Comparison of ENCODE assay signal across 8 mouse cellular contexts in the genomic region with DNA sequence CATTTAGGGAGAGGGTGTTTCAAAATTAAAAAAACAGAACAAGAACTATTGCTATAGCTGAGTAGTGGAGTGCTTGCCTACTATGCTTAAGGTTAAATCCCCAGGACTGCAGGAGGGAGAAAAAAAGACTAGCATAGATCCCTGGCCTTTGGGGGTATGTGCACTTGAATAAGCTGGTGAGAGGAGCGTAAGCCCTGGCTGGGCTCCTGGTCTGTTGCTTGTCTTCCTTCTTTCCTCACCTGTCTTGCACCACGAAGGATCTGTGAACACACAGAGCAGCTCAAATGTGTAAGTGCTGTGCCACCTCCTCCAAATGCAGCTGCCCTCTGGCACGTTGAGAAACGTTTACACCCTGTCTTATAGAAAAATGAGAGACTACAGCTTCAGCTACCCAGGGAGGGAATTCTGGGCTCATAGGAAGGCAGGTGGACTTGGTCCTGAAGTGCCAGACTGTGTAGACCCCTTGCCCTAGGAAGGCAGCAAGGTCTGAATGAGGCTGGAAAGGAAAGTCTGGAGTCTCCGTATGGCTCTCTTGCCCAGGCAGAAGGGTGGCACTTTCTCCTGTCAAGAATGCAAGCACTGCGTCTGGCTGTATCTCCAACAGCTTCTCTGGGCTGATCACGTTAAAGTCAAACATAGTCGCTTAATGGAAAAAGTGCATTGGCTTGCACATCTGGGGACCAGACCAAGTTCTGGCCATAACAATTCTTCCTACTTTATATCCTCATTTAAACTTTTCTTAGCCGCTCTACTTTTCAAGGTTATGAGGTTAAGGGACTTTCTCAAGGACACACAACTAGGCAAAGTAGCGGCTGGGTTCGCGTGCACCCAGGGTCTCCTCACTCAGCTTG. TPM values are rescaled to one million over a fixed set of nuclear protein-coding genes. Genes with fewer than 3 reads are reported as not detected.
DNase-seq lines count a peak whose midpoint lies in the region; ATAC-seq and TF ChIP-seq lines count a peak whose summit lies in the region.

No protein-coding gene starts in this region.

- peak overlapping the region; percentile 92 for H3K4me3 ChIP-seq in erythroblast, embryonic 14.5 days (replicated peaks)
- H3K4me3 ChIP-seq in hindbrain, embryonic 12.5 days = peak overlapping the region; percentile 99
- H3K4me3 ChIP-seq in liver, postnatal 0 days (ENCODE audit: low read depth, low read length) = peak overlapping the region; percentile 90

- H3K27ac ChIP-seq in hindbrain, embryonic 12.5 days = no peak overlapping the region
- peak overlapping the region; percentile 84 for H3K27ac ChIP-seq in liver, postnatal 0 days (ENCODE audit: low read depth)

- peak overlapping the region; percentile 99; the same call in 1 of the 2 replicates for H3K9ac ChIP-seq in hindbrain, embryonic 12.5 days
- peak overlapping the region; percentile 85; the same call in 1 of the 2 replicates for H3K9ac ChIP-seq in liver, postnatal 0 days (replicated peaks)

- peaks cover 2% of the 10 kb centered on the region; the same call in 1 of the 2 replicates for H3K27me3 ChIP-seq in erythroblast, embryonic 14.5 days (ENCODE audit: control insufficient read depth)
- no peaks in the 10 kb centered on the region for H3K27me3 ChIP-seq in hindbrain, embryonic 12.5 days
- H3K27me3 ChIP-seq in liver, postnatal 0 days (ENCODE audit: insufficient read depth, low read length) = no peaks in the 10 kb centered on the region

- no peaks in the 10 kb centered on the region for H3K9me3 ChIP-seq in erythroblast, embryonic 14.5 days (ENCODE audit: control insufficient read depth, low read length)
- no peaks in the 10 kb centered on the region for H3K9me3 ChIP-seq in hindbrain, embryonic 12.5 days (replicated peaks)
- H3K9me3 ChIP-seq in liver, postnatal 0 days (ENCODE audit: low read length) = no peaks in the 10 kb centered on the region

- peak; percentile 4 for DNase-seq in thymus, postnatal 14 days
- DNase-seq in thymus, adult 18-20 months = no peak
- DNase-seq in liver, postnatal 0 days = no peak
- DNase-seq in frontal cortex, postnatal 14 days (ENCODE audit: low spot score in 2 of 2) = no peak
- DNase-seq in right cerebral cortex, postnatal 14 days = no peak

- no peak for TF ChIP-seq EP300 in liver, postnatal 0 days (IDR thresholded peaks at IDR 0.05; ENCODE audit: low read depth)

- no peak for ATAC-seq in erythroblast, adult 5-6 weeks (replicated peaks; ENCODE audit: low FRiP score, poor library complexity, severe bottlenecking)
- 0 out of 2 replicates have a peak, but pooled peaks have one; percentile 26 for ATAC-seq in hindbrain, embryonic 12.5 days (ENCODE audit: low FRiP score)
- no peak for ATAC-seq in liver, postnatal 0 days

- H3K4me1 ChIP-seq in erythroblast, embryonic 14.5 days (ENCODE audit: control insufficient read depth) = peaks cover 34% of the 10 kb centered on the region
- H3K4me1 ChIP-seq in hindbrain, embryonic 12.5 days = peaks cover 18% of the 10 kb centered on the region
- peaks cover 23% of the 10 kb centered on the region for H3K4me1 ChIP-seq in liver, postnatal 0 days (ENCODE audit: insufficient read depth)

- TF ChIP-seq CTCF in liver, postnatal 0 days (IDR thresholded peaks at IDR 0.05; ENCODE audit: low read depth) = no peak

- H3K4me2 ChIP-seq in hindbrain, embryonic 12.5 days (replicated peaks) = peak overlapping the region; percentile 85
- H3K4me2 ChIP-seq in liver, postnatal 0 days (ENCODE audit: low read depth, low read length) = peak overlapping the region; percentile 93

- WGBS in hindbrain, embryonic 12.5 days = 20% methylated on average over 12 of the region's 12 CpGs
- WGBS in liver, postnatal 0 days (ENCODE audit: insufficient replicate concordance) = 28% methylated on average over 12 of the region's 12 CpGs

- H3K36me3 ChIP-seq in erythroblast, embryonic 14.5 days (ENCODE audit: control insufficient read depth) = no peaks in the 10 kb centered on the region; the same call in 1 of the 2 replicates
- no peaks in the 10 kb centered on the region for H3K36me3 ChIP-seq in hindbrain, embryonic 12.5 days
- H3K36me3 ChIP-seq in liver, postnatal 0 days (replicated peaks; ENCODE audit: insufficient read depth, low read length) = no peaks in the 10 kb centered on the region

RNA-seq across cellular contexts. Expression of a gene that starts 0.7 kb away (rescaled TPM):
- 0.37 and 0.42 TPM in 2 replicates for polyA plus RNA-seq in erythroblast, embryonic 14.5 days (2012)
- total RNA-seq in erythroblast, adult 5-6 weeks (2015; ENCODE audit: low replicate concordance) = 5.2 and 10.0 TPM in 2 replicates
- 10.8 and 19.2 TPM in 2 replicates for total RNA-seq in erythroblast, adult 5-6 weeks (2017; ENCODE audit: low replicate concordance)
- 56.9 and 58.5 TPM in 2 replicates for polyA plus RNA-seq in hindbrain, embryonic 12.5 days (2016; fragmentation: Nextera tagmentation; extraction: Ambion mirVana)
- polyA plus RNA-seq in liver, postnatal 0 days (2015; fragmentation: Nextera tagmentation; extraction: Ambion mirVana) = 18.3 and 18.5 TPM in 2 replicates

RNA-seq across cellular contexts. Expression of a gene that starts 31.5 kb away (rescaled TPM):
- polyA plus RNA-seq in erythroblast, embryonic 14.5 days (2012) = not detected in 2 replicates
- not detected in 2 replicates for total RNA-seq in erythroblast, adult 5-6 weeks (2015; ENCODE audit: low replicate concordance)
- not detected in 2 replicates for total RNA-seq in erythroblast, adult 5-6 weeks (2017; ENCODE audit: low replicate concordance)
- not detected in 2 replicates for polyA plus RNA-seq in hindbrain, embryonic 12.5 days (2016; fragmentation: Nextera tagmentation; extraction: Ambion mirVana)
- polyA plus RNA-seq in liver, postnatal 0 days (2015; fragmentation: Nextera tagmentation; extraction: Ambion mirVana) = 2.6 and 3.0 TPM in 2 replicates

Comparison
In these comparisons a context has a peak if more than half of its experiments do, and no peak if none do; other contexts are left out.
1. RNA of a gene that starts 0.7 kb away (polyA plus RNA-seq): 56.9 to 58.5 TPM in hindbrain, embryonic 12.5 days and 18.3 to 18.5 TPM in liver, postnatal 0 days; 0.37 to 0.42 TPM in erythroblast, embryonic 14.5 days; every median in the first group is over 10 times any median in the second.
2. Peak in every context shown above with its lines, with median percentiles within 50 percentile points of each other: H3K4me3 ChIP-seq.